In the genomic region with DNA sequence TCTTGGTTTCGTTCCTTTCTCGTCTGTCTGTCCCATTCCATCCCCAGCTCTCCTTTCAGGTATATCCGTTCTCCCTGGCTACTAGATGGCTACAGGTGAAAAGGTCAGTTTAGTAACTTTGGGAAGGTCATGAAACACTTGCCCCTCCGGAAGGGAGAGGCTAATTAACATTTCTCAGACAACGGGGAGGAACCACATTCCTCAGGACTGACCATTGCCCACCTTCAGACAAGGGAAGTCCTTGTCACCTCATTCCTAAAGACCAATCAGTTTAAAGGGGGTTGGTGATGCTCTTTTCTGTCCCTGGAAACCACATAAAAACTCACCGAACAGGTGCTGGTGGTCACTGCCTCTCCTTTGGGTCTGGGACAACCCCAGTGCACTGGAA, we compare ENCODE assay signal across 24 mouse cellular contexts.
DNase-seq lines count a peak whose midpoint lies in the region; TF ChIP-seq lines count a peak whose summit lies in the region.
"Had no signal": no experiment of that assay in that cellular context is flagged by ENCODE, and none has a peak within 500 bp of the region (broad histone marks: within the 10 kb centered on the region; RNA-seq: fewer than 3 reads in every experiment).

No protein-coding gene starts in this region.

- no peak overlapping the region for H3K9ac ChIP-seq in ES-E14 (ENCODE audit: insufficient read depth, low read depth, low read length, poor library complexity, severe bottlenecking)
- H3K9ac ChIP-seq: embryonic facial prominence, embryonic 13.5 days; embryonic facial prominence, embryonic 15.5 days; forebrain, embryonic 12.5 days had no signal

- peak; percentile 57 for DNase-seq in heart, adult 11 months
- no peak for DNase-seq in heart, postnatal 10 days
- DNase-seq in testis, postnatal 10 days (ENCODE audit: low spot score): peak; percentile 4
- DNase-seq in testis, postnatal 14 days (ENCODE audit: low spot score): no peak
- DNase-seq in ES-E14 (ENCODE audit: low read depth, low spot score) (peak; percentile 11), ZHBTc4 (ENCODE audit: low read depth, low spot score) (peak; percentile 73)
- no peak for DNase-seq in left cerebral cortex, postnatal 4 days
- DNase-seq in gastrocnemius, postnatal 10 days: no peak
- DNase-seq: adrenal gland, adult 2 months; adrenal gland, postnatal 10 days; adrenal gland, postnatal 25 days; B cell, adult 2 months; cerebellum, adult 11 months; cerebellum, adult 18-20 months; cerebellum, adult 8-10 months; cerebellum, adult 9-11 months; cerebellum, postnatal 14 days; cerebellum, postnatal 36 days; embryo, embryonic 11 days had no signal

- in situ Hi-C loops in ES-E14 (cut with MboI; ENCODE audit: low sequenced_read_pairs in 2 of 2, unreplicated experiment in 2 of 2): no loop called here

- H3K36me3 ChIP-seq in ES-E14 (ENCODE audit: control insufficient read depth, insufficient read depth, low read length, poor library complexity, severe bottlenecking): no peaks in the 10 kb centered on the region
- H3K36me3 ChIP-seq: embryonic facial prominence, embryonic 13.5 days; embryonic facial prominence, embryonic 15.5 days; forebrain, embryonic 10.5 days; forebrain, embryonic 12.5 days had no signal

- H3K4me3 ChIP-seq in ES-E14 (ENCODE audit: insufficient read depth in 1 of 2, low read depth in 1 of 2, low read length in 2 of 2, poor library complexity in 1 of 2, severe bottlenecking in 1 of 2): no peak overlapping the region
- H3K4me3 ChIP-seq: embryonic facial prominence, embryonic 13.5 days; embryonic facial prominence, embryonic 15.5 days; erythroblast, embryonic 14.5 days; forebrain, embryonic 10.5 days; forebrain, embryonic 12.5 days had no signal

- H3K27ac ChIP-seq in ES-E14 (ENCODE audit: insufficient read depth, low read depth, low read length, poor library complexity, severe bottlenecking): peak overlapping the region; percentile 85
- H3K27ac ChIP-seq: embryonic facial prominence, embryonic 13.5 days; embryonic facial prominence, embryonic 15.5 days; forebrain, embryonic 10.5 days; forebrain, embryonic 12.5 days had no signal

- intact Hi-C loops in heart, postnatal 10 days (cut with DNase I): no loop called here
- intact Hi-C loops in left cerebral cortex, postnatal 4 days (cut with DNase I): no loop called here

- H3K4me1 ChIP-seq in ES-E14 (ENCODE audit: control insufficient read depth in 2 of 2, insufficient read depth in 2 of 2, low read length in 2 of 2, poor library complexity in 1 of 2): no peaks in the 10 kb centered on the region
- H3K4me1 ChIP-seq: forebrain, embryonic 12.5 days had no signal

- 0 out of 2 replicates have a peak, but pooled peaks cover 2% of the 10 kb centered on the region for H3K9me3 ChIP-seq in ES-E14 (ENCODE audit: control insufficient read depth, insufficient read depth, low read depth, low read length)
- H3K9me3 ChIP-seq: embryonic facial prominence, embryonic 13.5 days; embryonic facial prominence, embryonic 15.5 days; forebrain, embryonic 10.5 days; forebrain, embryonic 12.5 days had no signal

TF ChIP-seq in ES-E14, 5 proteins besides CTCF, POLR2A, EP300 and RAD21:
- no peak for TF ChIP-seq CHD2 (IDR thresholded peaks at IDR 0.05; ENCODE audit: low read depth, low read length)
- no peak for TF ChIP-seq MAFK (IDR thresholded peaks at IDR 0.05; ENCODE audit: insufficient read depth, low read depth, low read length)
- TF ChIP-seq HCFC1 (IDR thresholded peaks at IDR 0.05; ENCODE audit: borderline replicate concordance, insufficient read depth, low read length): no peak
- no peak for TF ChIP-seq ZC3H11A (IDR thresholded peaks at IDR 0.05; ENCODE audit: borderline replicate concordance, low read depth, low read length)
- no peak for TF ChIP-seq ZNF384 (IDR thresholded peaks at IDR 0.05; ENCODE audit: low read depth, low read length)

Comparison
In these comparisons a context has a peak if more than half of its experiments do, and no peak if none do; other contexts are left out.
1. DNase-seq: peak in heart, adult 11 months (single experiment), testis, postnatal 10 days (single experiment), ES-E14 (single experiment) and ZHBTc4 (single experiment); none in heart, postnatal 10 days (0 of 2), testis, postnatal 14 days (single experiment), left cerebral cortex, postnatal 4 days (single experiment) and gastrocnemius, postnatal 10 days (single experiment).